Mouse (Mus musculus): ENCODE data around the gene Irf3. TPM values are rescaled to one million over a fixed set of nuclear protein-coding genes. Genes with fewer than 3 reads are reported as not detected.

Irf3 gene
- polyA plus RNA-seq, 1 experiment, result 165 TPM

GRCm38 (mm10) chr7:45014096-45014451 lies 16.6 kb downstream of the Irf3 start:
- Histone ChIP-seq H3K4me1 (ENCODE audit: control insufficient read depth, insufficient read depth, low read length) (no peaks in the 10 kb centered on the region), H3K27ac (ENCODE audit: control insufficient read depth, insufficient read depth, low read depth, low read length, poor library complexity) (no peak overlapping the region), H3K4me3 (replicated peaks; ENCODE audit: control insufficient read depth, low read depth, low read length) (no peak overlapping the region)
- 90% methylated on average over 3 of the region's 3 CpGs for WGBS
- no peak for TF ChIP-seq CTCF (IDR thresholded peaks at IDR 0.05; ENCODE audit: control insufficient read depth, insufficient read depth, low read length)
- TF ChIP-seq POLR2A (IDR thresholded peaks at IDR 0.05; ENCODE audit: borderline replicate concordance, control insufficient read depth, low read depth, low read length), result no peak

- Histone ChIP-seq H3K4me1 (ENCODE audit: control insufficient read depth, insufficient read depth, low read length) (no peaks in the 10 kb centered on the region), H3K4me3 (replicated peaks; ENCODE audit: control insufficient read depth, low read depth, low read length) (peak overlapping the region; percentile 81), H3K27ac (ENCODE audit: control insufficient read depth, insufficient read depth, low read depth, low read length, poor library complexity) (peak overlapping the region; percentile 81)
- WGBS, result under 1% methylated on average over 20 of the region's 20 CpGs
- no peak for TF ChIP-seq POLR2A (IDR thresholded peaks at IDR 0.05; ENCODE audit: borderline replicate concordance, control insufficient read depth, low read depth, low read length)
- no peak for TF ChIP-seq CTCF (IDR thresholded peaks at IDR 0.05; ENCODE audit: control insufficient read depth, insufficient read depth, low read length)
These were observed 18.0 kb downstream of the Irf3 start for GRCm38 (mm10) chr7:45015344-45015956.

- TF ChIP-seq CTCF (IDR thresholded peaks at IDR 0.05; ENCODE audit: control insufficient read depth, insufficient read depth, low read length) (no peak), POLR2A (IDR thresholded peaks at IDR 0.05; ENCODE audit: borderline replicate concordance, control insufficient read depth, low read depth, low read length) (peak; percentile 40; the same call in 1 of the 2 replicates)
- H3K4me1 ChIP-seq (ENCODE audit: control insufficient read depth, insufficient read depth, low read length), result no peaks in the 10 kb centered on the region
- WGBS, result under 1% methylated on average over 69 of the region's 69 CpGs
- peak within 1 kb of the TSS; percentile 91 for H3K27ac ChIP-seq (ENCODE audit: control insufficient read depth, insufficient read depth, low read depth, low read length, poor library complexity)
- H3K4me3 ChIP-seq (replicated peaks; ENCODE audit: control insufficient read depth, low read depth, low read length), result peak within 1 kb of the TSS; percentile 81
These were observed 18.6 kb downstream of the Irf3 start, which contains the start of gene Scaf1 for GRCm38 (mm10) chr7:45015957-45016612. Gene Scaf1 (minus strand): TSS chr7:45016363.

- WGBS, result 0% methylated on average over 4 of the region's 4 CpGs
- H3K27ac ChIP-seq (ENCODE audit: control insufficient read depth, insufficient read depth, low read depth, low read length, poor library complexity), result peak overlapping the region; percentile 91
- no peak for TF ChIP-seq CTCF (IDR thresholded peaks at IDR 0.05; ENCODE audit: control insufficient read depth, insufficient read depth, low read length)
- no peak for TF ChIP-seq POLR2A (IDR thresholded peaks at IDR 0.05; ENCODE audit: borderline replicate concordance, control insufficient read depth, low read depth, low read length)
- H3K4me3 ChIP-seq (replicated peaks; ENCODE audit: control insufficient read depth, low read depth, low read length), result peak overlapping the region; percentile 81
- no peaks in the 10 kb centered on the region for H3K4me1 ChIP-seq (ENCODE audit: control insufficient read depth, insufficient read depth, low read length)
These were observed 19.3 kb downstream of the Irf3 start for GRCm38 (mm10) chr7:45016761-45017160.

- under 1% methylated on average over 36 of the region's 36 CpGs for WGBS
These were observed 20.0 kb downstream of the Irf3 start, which contains the start of gene Rras for GRCm38 (mm10) chr7:45017242-45018061. Gene Rras (plus strand): TSS chr7:45017961.

GRCm38 (mm10) chr7:45019031-45019571 lies 21.7 kb downstream of the Irf3 start:
- Histone ChIP-seq H3K27ac (ENCODE audit: control insufficient read depth, insufficient read depth, low read depth, low read length, poor library complexity) (0 out of 2 replicates have a peak overlapping the region, but pooled peaks have one; percentile 10), H3K4me3 (replicated peaks; ENCODE audit: control insufficient read depth, low read depth, low read length) (no peak overlapping the region), H3K4me1 (ENCODE audit: control insufficient read depth, insufficient read depth, low read length) (no peaks in the 10 kb centered on the region)
- 43% methylated on average over 8 of the region's 8 CpGs for WGBS
- no peak for TF ChIP-seq POLR2A (IDR thresholded peaks at IDR 0.05; ENCODE audit: borderline replicate concordance, control insufficient read depth, low read depth, low read length)
- TF ChIP-seq CTCF (IDR thresholded peaks at IDR 0.05; ENCODE audit: control insufficient read depth, insufficient read depth, low read length), result no peak

More at GRCm38 (mm10) chr7:45017242-45018061, 20.0 kb downstream of the Irf3 start, which contains the start of gene Rras:
- peak within 1 kb of the TSS; percentile 91 for H3K27ac ChIP-seq (ENCODE audit: control insufficient read depth, insufficient read depth, low read depth, low read length, poor library complexity)
- no peak for TF ChIP-seq CTCF (IDR thresholded peaks at IDR 0.05; ENCODE audit: control insufficient read depth, insufficient read depth, low read length)
- peak; percentile 61; the same call in 1 of the 2 replicates for TF ChIP-seq POLR2A (IDR thresholded peaks at IDR 0.05; ENCODE audit: borderline replicate concordance, control insufficient read depth, low read depth, low read length)
- H3K4me1 ChIP-seq (ENCODE audit: control insufficient read depth, insufficient read depth, low read length), result no peaks in the 10 kb centered on the region
- H3K4me3 ChIP-seq (replicated peaks; ENCODE audit: control insufficient read depth, low read depth, low read length), result peak within 1 kb of the TSS; percentile 65

GRCm38 (mm10) chr7:45020225-45020624 lies 22.8 kb downstream of the Irf3 start:
- no peaks in the 10 kb centered on the region for H3K4me1 ChIP-seq (ENCODE audit: control insufficient read depth, insufficient read depth, low read length)
- H3K27ac ChIP-seq (ENCODE audit: control insufficient read depth, insufficient read depth, low read depth, low read length, poor library complexity), result no peak overlapping the region
- H3K4me3 ChIP-seq (replicated peaks; ENCODE audit: control insufficient read depth, low read depth, low read length), result no peak overlapping the region
- WGBS, result 78% methylated on average over 9 of the region's 9 CpGs
- no peak for TF ChIP-seq CTCF (IDR thresholded peaks at IDR 0.05; ENCODE audit: control insufficient read depth, insufficient read depth, low read length)
- no peak for TF ChIP-seq POLR2A (IDR thresholded peaks at IDR 0.05; ENCODE audit: borderline replicate concordance, control insufficient read depth, low read depth, low read length)

All from bone marrow, adult 2 months (tissue).